Mouse (Mus musculus) hindbrain, postnatal 0 days (tissue): ENCODE data around the gene Frmd6. TPM values are rescaled to one million over a fixed set of nuclear protein-coding genes. Genes with fewer than 3 reads are reported as not detected.
A peak's percentile ranks its signal among the peaks of the same experiment; 100 is the strongest.

Experiments
- ATAC-seq: fragments of 200-750 bp; cut with Nextera tagmentation; 2 replicates; pipeline ENCODE4 v1.8.0; 2017; ENCODE audit warnings: mild to moderate bottlenecking, moderate TSS enrichment, moderate library complexity
- DNase-seq: peaks from one replicate; pipeline ENCODE4 v3.0.0-alpha.2; 2015; ENCODE audit warnings: low spot score
- H3K27ac ChIP-seq: fragments of 300-500 bp; sonication (generic); 2 replicates; pipeline ENCODE4 v1.5.1; 2014; ENCODE audit warnings: mild to moderate bottlenecking
- H3K27me3 ChIP-seq: fragments of 300-500 bp; sonication (generic); 2 replicates; pipeline ENCODE4 v1.6.1; 2014; ENCODE audit warnings: low read length, mixed read lengths; ENCODE audit not compliant: insufficient read depth
- H3K36me3 ChIP-seq: fragments of 300-500 bp; sonication (generic); 2 replicates; pipeline ENCODE4 v1.6.1; 2014; ENCODE audit warnings: low read length, mixed read lengths; ENCODE audit not compliant: insufficient read depth
- H3K4me1 ChIP-seq: fragments of 300-500 bp; sonication (generic); 2 replicates; pipeline ENCODE4 v1.6.1; 2014; ENCODE audit warnings: antibody characterized with exemption, low read length, mixed read lengths; ENCODE audit not compliant: insufficient read depth
- H3K4me2 ChIP-seq: fragments of 300-500 bp; sonication (generic); 2 replicates; pipeline ENCODE4 v1.6.1; 2014; ENCODE audit warnings: low read depth, mild to moderate bottlenecking, low read length, moderate library complexity, mixed read lengths
- H3K4me3 ChIP-seq: fragments of 300-500 bp; sonication (generic); 2 replicates; pipeline ENCODE4 v1.5.1; 2014; ENCODE audit warnings: low read length
- H3K9ac ChIP-seq: fragments of 300-500 bp; sonication (generic); replicated peaks from 2 replicates; pipeline ENCODE4 v1.6.1; 2014; ENCODE audit warnings: mild to moderate bottlenecking, low read length, moderate library complexity, mixed read lengths
- H3K9me3 ChIP-seq: fragments of 300-500 bp; sonication (generic); 2 replicates; pipeline ENCODE4 v1.6.1; 2016; ENCODE audit warnings: low read length, mixed read lengths
- CTCF ChIP-seq: IDR thresholded peaks from 2 replicates; pipeline ENCODE4 v1.5.1; 2016; ENCODE audit warnings: antibody characterized with exemption, control low read depth, low read depth
- WGBS: fragments of 180-500 bp; shearing (Covaris S2); extraction: QIAGEN DNeasy Blood & Tissue Kit; methylation state at CpG from one replicate; pipeline ENCODE4 v1.1.7; 2014; 5-methylcytosine and 5-hydroxymethylcytosine counted together
- polyA plus RNA-seq: library from polyadenylated mRNA; unstranded; fragments of >200 nt; fragmentation: Nextera tagmentation; extraction: Ambion mirVana; gene quantifications from 2 replicates; pipeline ENCODE4 v1.2.1, GENCODE M21; 2015
- total RNA-seq: library from RNA; depleted of rRNA; stranded (reverse); fragments of >200 nt; gene quantifications from 2 replicates; pipeline ENCODE4 v1.2.3, GENCODE M21; 2014; rRNA removed

Gene Frmd6
- total and polyA plus RNA-seq, 2 experiments from 2014 or later = 6.5 to 7.9 TPM

DNA sequence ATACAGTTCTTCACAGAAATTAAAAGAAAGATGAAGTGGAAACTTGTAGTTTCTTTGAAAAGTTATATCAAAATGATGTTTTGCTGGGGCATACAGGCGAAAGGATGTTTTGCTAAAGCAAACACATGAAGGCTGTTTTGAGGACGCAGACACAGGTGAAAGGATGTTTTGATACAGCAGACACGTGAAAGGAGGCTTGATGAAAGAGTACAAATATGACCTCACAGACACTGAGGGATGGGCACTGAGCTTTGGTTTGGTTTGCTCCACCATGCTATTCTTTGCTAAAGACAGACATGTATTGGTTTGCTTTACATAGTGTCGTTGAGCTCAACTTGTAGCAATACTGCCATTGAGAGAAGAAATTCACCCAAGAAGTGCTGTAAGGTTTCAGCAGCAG, 104.5 kb downstream of the Frmd6 start:
- Histone ChIP-seq H3K4me3 (no peak overlapping the region), H3K9me3 (no peaks in the 10 kb centered on the region), H3K27ac (no peak overlapping the region), H3K9ac (no peak overlapping the region), H3K4me2 (no peak overlapping the region), H3K36me3 (no peaks in the 10 kb centered on the region), H3K4me1 (no peaks in the 10 kb centered on the region), H3K27me3 (no peaks in the 10 kb centered on the region)
- TF ChIP-seq CTCF = no peak
- ATAC-seq (no peak), DNase-seq (no peak)
- 80% methylated on average over 4 of the region's 4 CpGs for WGBS

DNA sequence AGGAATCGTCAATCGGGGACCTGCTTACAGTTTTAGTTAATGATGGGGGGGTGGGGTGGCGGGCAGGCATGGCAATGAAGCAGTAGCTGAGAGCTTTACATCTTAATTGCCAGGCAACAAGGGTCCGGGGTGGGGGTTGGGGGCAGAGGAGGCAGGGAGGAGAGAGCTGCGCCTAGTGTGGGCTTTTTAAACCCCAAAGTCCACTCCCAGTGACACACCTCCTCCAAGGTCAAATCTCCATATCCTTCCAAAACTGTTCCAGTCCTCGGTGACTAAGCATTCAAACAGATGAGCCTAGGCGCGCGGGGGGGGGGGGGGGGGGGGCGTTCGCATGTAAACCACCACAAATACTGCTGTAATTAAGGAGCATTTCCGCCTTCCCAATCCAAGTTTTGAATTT, 111.8 kb downstream of the Frmd6 start:
- Histone ChIP-seq H3K9ac (peak overlapping the region; percentile 85; the same call in 1 of the 2 replicates), H3K4me1 (no peaks in the 10 kb centered on the region), H3K9me3 (no peaks in the 10 kb centered on the region), H3K27ac (peak overlapping the region; percentile 87), H3K4me3 (peak overlapping the region; percentile 82), H3K27me3 (no peaks in the 10 kb centered on the region), H3K36me3 (no peaks in the 10 kb centered on the region), H3K4me2 (peak overlapping the region; percentile 58)
- TF ChIP-seq CTCF = no peak
- ATAC-seq (peak; percentile 50), DNase-seq (no peak)
- 26% methylated on average over 7 of the region's 12 CpGs for WGBS

- H3K36me3 ChIP-seq = peaks cover 6% of the 10 kb centered on the region
- no peak for TF ChIP-seq CTCF
- peak within 1 kb of the TSS; percentile 87 for H3K27ac ChIP-seq
- H3K9me3 ChIP-seq = no peaks in the 10 kb centered on the region
- H3K27me3 ChIP-seq = no peaks in the 10 kb centered on the region
- H3K4me1 ChIP-seq = no peaks in the 10 kb centered on the region
- H3K4me2 ChIP-seq = peak within 1 kb of the TSS; percentile 59
- peak within 1 kb of the TSS; percentile 85 for H3K9ac ChIP-seq
- peak; percentile 98 for ATAC-seq
- under 1% methylated on average over 59 of the region's 59 CpGs for WGBS
- peak; percentile 96 for DNase-seq
- H3K4me3 ChIP-seq = peak within 1 kb of the TSS; percentile 82
Measured at GRCm38 (mm10) chr12:70937571-70938384, 112.5 kb downstream of the Frmd6 start, which contains the start of gene Actr10. Gene Actr10, plus strand, starts transcription at chr12:70937857.

DNA sequence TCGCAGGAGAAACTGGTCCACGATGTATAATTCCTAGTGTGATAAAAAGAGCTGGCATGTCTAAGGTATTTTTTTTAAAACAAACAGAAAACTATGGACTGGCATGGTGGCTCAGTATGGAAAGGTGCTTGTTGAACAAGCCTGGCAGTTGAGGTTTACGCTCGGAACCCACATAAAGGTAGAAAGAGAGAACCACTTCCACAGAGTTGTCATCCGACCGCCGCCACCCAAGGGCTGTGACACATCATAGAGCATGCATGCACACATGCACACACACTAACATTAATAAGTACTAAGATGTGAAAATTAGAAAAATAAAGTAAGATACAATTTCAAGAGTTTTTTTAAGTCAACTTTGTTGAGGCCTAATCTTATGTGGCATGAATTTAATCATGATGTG, 115.5 kb downstream of the Frmd6 start:
- Histone ChIP-seq H3K9me3 (no peaks in the 10 kb centered on the region), H3K9ac (no peak overlapping the region), H3K4me2 (no peak overlapping the region), H3K27me3 (no peaks in the 10 kb centered on the region), H3K36me3 (peaks cover 17% of the 10 kb centered on the region), H3K4me3 (no peak overlapping the region), H3K27ac (no peak overlapping the region), H3K4me1 (no peaks in the 10 kb centered on the region)
- TF ChIP-seq CTCF = no peak
- WGBS = 96% methylated on average over 7 of the region's 7 CpGs
- no peak for ATAC-seq
- DNase-seq = no peak

DNA sequence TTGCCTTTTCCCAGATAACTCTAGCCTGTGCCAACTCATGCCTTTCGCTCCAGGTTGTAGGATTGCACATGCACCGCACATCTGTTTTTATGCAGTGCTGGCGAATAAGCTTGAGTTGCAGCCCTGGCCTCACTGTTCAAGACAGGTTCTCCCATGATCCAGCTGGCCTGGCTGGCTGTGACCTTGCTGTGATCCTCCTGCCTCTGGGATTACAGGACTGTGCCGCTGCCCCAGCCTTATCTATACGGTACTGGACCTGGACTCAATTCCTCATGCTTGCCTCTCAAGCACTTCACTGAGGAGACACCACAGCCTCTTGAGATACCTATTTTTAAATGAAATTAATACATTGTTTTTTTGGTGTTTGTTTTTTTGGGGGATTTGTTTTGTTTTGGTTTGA, 118.9 kb downstream of the Frmd6 start:
- DNase-seq (no peak), ATAC-seq (no peak)
- no peaks in the 10 kb centered on the region for H3K9me3 ChIP-seq
- no peaks in the 10 kb centered on the region for H3K27me3 ChIP-seq
- H3K9ac ChIP-seq = no peak overlapping the region
- peaks cover 33% of the 10 kb centered on the region for H3K36me3 ChIP-seq
- WGBS = 95% methylated on average over 5 of the region's 5 CpGs
- no peaks in the 10 kb centered on the region for H3K4me1 ChIP-seq
- H3K4me3 ChIP-seq = no peak overlapping the region
- no peak overlapping the region for H3K4me2 ChIP-seq
- no peak for TF ChIP-seq CTCF
- H3K27ac ChIP-seq = no peak overlapping the region

DNA sequence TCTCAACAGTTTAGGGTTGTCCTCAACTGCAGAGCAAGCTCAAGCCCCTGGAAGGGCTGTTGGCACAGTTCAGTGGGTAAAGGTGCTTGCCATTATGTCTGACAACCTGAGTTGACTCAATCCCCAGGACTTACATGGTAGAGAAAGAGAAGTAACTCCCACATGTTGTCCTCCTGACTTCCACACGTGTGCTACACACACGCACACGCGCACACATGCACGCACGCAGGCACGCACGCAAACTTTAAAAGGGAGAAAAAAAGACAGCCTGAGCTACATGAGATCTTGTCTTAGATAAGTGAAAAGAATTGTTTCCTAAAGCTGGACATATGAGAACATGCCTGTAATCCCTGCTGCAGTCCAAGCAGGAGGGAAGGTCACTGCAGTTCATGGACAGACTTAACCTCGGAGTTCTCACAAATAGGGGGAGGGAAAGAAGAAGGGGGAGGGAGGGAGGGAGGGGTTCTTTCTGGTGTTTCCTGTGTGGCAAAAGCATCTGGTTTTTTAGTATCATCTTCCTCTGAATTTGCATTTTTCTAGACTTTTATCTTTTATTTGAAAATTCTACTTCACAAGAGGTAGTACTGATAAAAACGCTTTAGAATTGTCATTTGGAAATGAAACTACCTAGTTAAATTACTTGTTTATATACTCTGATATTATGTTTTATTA, 121.4 kb downstream of the Frmd6 start:
- H3K4me3 ChIP-seq = no peak overlapping the region
- H3K27me3 ChIP-seq = no peaks in the 10 kb centered on the region
- ATAC-seq (no peak), DNase-seq (no peak)
- H3K27ac ChIP-seq = no peak overlapping the region
- no peaks in the 10 kb centered on the region for H3K9me3 ChIP-seq
- H3K36me3 ChIP-seq = peaks cover 39% of the 10 kb centered on the region
- H3K4me2 ChIP-seq = no peak overlapping the region
- no peak overlapping the region for H3K9ac ChIP-seq
- no peak for TF ChIP-seq CTCF
- 94% methylated on average over 10 of the region's 10 CpGs for WGBS
- no peaks in the 10 kb centered on the region for H3K4me1 ChIP-seq

Other genes starting within 250 kb of the Frmd6 start
- gene Actr10, start 112.3 kb downstream of the Frmd6 start, total RNA-seq = 111 and 123 TPM in 2 replicates
- 173 and 176 TPM in 2 replicates for gene Actr10, start 112.3 kb downstream of the Frmd6 start, polyA plus RNA-seq
- gene Psma3, start 149.1 kb downstream of the Frmd6 start, total RNA-seq = 99.7 and 118 TPM in 2 replicates
- gene Psma3, start 149.1 kb downstream of the Frmd6 start, polyA plus RNA-seq = 533 and 543 TPM in 2 replicates
- gene Arid4a, start 190.5 kb downstream of the Frmd6 start, total RNA-seq = 4.7 and 7.1 TPM in 2 replicates
- gene Arid4a, start 190.5 kb downstream of the Frmd6 start, polyA plus RNA-seq = 32.7 and 41.4 TPM in 2 replicates